Mouse (Mus musculus) liver, embryonic 12.5 days (tissue): ENCODE data around the gene Ryr2. TPM values are rescaled to one million over a fixed set of nuclear protein-coding genes. Genes with fewer than 3 reads are reported as not detected.
"Not testable (repeated sequence)": the region's sequence is repeated elsewhere in the genome, so short reads cannot be mapped to it uniquely, and the experiment has no call there.

ENCODE experiments used
- ATAC-seq: fragments of 200-750 bp; cut with Nextera tagmentation; 2 replicates; pipeline ENCODE4 v1.8.0; 2017; ENCODE audit warnings: moderate number of reproducible peaks, mild to moderate bottlenecking, moderate library complexity
- H3K27ac ChIP-seq: fragments of 300-500 bp; sonication (generic); 2 replicates; pipeline ENCODE4 v1.5.1; 2016; ENCODE audit warnings: mild to moderate bottlenecking
- H3K27me3 ChIP-seq: fragments of 300-500 bp; sonication (generic); replicated peaks from 2 replicates; pipeline ENCODE4 v1.6.1; 2016; ENCODE audit warnings: mild to moderate bottlenecking, moderate library complexity
- H3K36me3 ChIP-seq: fragments of 300-500 bp; sonication (generic); 2 replicates; pipeline ENCODE4 v1.6.1; 2016; ENCODE audit warnings: mild to moderate bottlenecking, moderate library complexity
- H3K4me1 ChIP-seq: fragments of 300-500 bp; sonication (generic); 2 replicates; pipeline ENCODE4 v1.6.1; 2016
- H3K4me2 ChIP-seq: fragments of 300-500 bp; sonication (generic); 2 replicates; pipeline ENCODE4 v1.6.1; 2016; ENCODE audit warnings: mild to moderate bottlenecking, moderate library complexity
- H3K4me3 ChIP-seq: fragments of 300-500 bp; sonication (generic); 2 replicates; pipeline ENCODE4 v1.5.1; 2016; ENCODE audit warnings: mild to moderate bottlenecking, moderate library complexity
- H3K9ac ChIP-seq: fragments of 300-500 bp; sonication (generic); 2 replicates; pipeline ENCODE4 v1.6.1; 2016; ENCODE audit warnings: mild to moderate bottlenecking, moderate library complexity
- H3K9me3 ChIP-seq: fragments of 300-500 bp; sonication (generic); replicated peaks from 2 replicates; pipeline ENCODE4 v1.6.1; 2016; ENCODE audit warnings: mild to moderate bottlenecking, moderate library complexity
- WGBS: fragments of 180-500 bp; shearing (Covaris S2); methylation state at CpG from one replicate; pipeline ENCODE4 v1.1.7; 2016; ENCODE audit not compliant: insufficient replicate concordance; 5-methylcytosine and 5-hydroxymethylcytosine counted together
- polyA plus RNA-seq: library from polyadenylated mRNA; unstranded; fragments of >200 nt; fragmentation: Nextera tagmentation; extraction: Ambion mirVana; gene quantifications from 2 replicates; pipeline ENCODE4 v1.2.1, GENCODE M21; 2016

Gene Ryr2
- polyA plus RNA-seq, 1 experiment from 2014 or later, result 0.62 TPM

DNA sequence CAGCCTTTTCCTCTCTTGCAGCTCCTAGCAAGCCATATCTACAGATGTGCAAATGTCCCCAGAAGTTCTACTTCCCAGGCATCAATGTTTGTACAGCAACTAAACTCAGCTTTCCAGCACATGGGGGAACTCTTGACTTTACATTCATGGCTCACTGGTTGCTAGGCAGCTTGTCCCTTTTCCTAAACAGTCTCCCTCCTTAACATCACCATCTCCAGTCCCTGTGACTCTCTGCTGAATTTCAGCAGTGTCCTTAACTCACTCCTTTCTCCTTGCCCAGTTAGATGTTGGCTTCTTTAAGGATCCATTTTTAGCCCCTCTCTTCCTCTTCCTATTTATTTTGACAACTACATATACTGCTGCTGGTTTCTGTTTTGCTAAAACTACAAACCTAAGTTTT, 443.9 kb downstream of the Ryr2 start:
- Histone ChIP-seq H3K4me3 (no peak overlapping the region), H3K27me3 (no peaks in the 10 kb centered on the region), H3K9ac (no peak overlapping the region), H3K36me3 (no peaks in the 10 kb centered on the region), H3K4me1 (no peaks in the 10 kb centered on the region), H3K27ac (no peak overlapping the region), H3K9me3 (no peaks in the 10 kb centered on the region), H3K4me2 (no peak overlapping the region)
- ATAC-seq, result no peak

DNA sequence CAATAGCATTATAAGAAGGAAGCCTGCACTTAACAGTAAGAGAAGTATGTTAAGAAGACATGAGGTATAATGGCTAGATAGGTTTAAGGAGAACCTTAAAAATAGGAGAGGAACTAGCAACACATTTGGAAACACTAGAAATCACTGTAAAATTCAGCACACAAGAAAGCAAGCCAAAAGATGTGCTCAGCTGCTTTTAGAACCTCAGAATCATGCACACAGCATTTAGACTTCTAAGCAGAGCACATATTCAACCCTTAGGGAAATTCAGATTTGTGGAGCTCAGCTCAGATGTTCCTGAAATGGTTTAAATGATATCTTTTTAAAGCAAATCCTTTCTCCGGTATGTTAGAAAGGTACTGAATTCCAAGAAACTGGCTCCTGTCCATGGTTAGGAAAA, 461.9 kb downstream of the Ryr2 start:
- Histone ChIP-seq H3K4me1 (no peaks in the 10 kb centered on the region), H3K36me3 (no peaks in the 10 kb centered on the region)

DNA sequence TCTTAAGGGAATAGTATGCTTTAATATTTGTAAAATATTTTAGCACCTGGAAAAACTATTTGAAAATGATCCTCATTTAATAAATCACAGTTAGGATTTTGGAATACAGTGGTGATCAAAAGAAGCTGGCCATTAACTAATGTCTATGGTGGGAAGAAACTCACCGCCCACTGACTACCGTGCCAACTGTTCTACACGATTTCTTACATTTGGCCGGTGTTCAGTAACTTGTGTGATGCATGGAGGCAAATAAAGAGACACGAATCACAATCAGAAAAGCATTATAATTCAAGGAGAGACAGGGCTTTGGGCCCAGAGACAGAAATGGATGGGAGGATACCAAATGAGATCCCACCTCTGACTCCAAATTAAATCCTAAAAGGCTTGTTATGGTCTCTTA, 470.4 kb downstream of the Ryr2 start:
- Histone ChIP-seq H3K4me3 (no peak overlapping the region), H3K9ac (no peak overlapping the region), H3K4me1 (no peaks in the 10 kb centered on the region), H3K9me3 (no peaks in the 10 kb centered on the region), H3K4me2 (no peak overlapping the region), H3K27ac (no peak overlapping the region), H3K27me3 (no peaks in the 10 kb centered on the region), H3K36me3 (no peaks in the 10 kb centered on the region)
- ATAC-seq, result no peak
- WGBS, result 78% methylated on average over 5 of the region's 5 CpGs

More for the DNA sequence above, 461.9 kb downstream of the Ryr2 start:
- Histone ChIP-seq H3K27ac (no peak overlapping the region), H3K27me3 (no peaks in the 10 kb centered on the region), H3K4me2 (no peak overlapping the region), H3K4me3 (no peak overlapping the region), H3K9me3 (no peaks in the 10 kb centered on the region), H3K9ac (no peak overlapping the region)
- no peak for ATAC-seq
- 86% methylated on average over 1 of the region's 1 CpGs for WGBS

DNA sequence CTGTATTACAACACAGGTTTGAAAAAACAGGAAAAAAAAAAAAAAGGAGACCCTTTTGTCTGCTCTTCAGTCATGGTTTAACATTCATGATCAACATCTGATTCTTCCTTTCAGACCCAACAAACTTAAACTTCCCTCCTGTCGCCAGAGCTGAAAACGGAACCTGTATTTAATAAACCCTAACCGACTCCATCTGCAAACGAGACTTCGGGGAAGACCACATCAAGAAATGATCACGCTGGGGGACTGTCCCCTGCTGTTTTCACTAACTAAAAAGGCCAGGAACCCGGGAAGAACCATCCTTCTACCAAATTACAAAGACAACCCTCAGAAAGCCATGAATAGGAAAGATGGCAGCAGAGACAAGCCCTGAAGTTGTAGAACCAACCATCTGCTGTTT, 482.2 kb downstream of the Ryr2 start:
- Histone ChIP-seq H3K4me1 (no peaks in the 10 kb centered on the region), H3K4me2 (no peak overlapping the region), H3K9me3 (no peaks in the 10 kb centered on the region), H3K36me3 (no peaks in the 10 kb centered on the region), H3K4me3 (no peak overlapping the region), H3K9ac (no peak overlapping the region), H3K27me3 (no peaks in the 10 kb centered on the region), H3K27ac (no peak overlapping the region)
- WGBS, result 67% methylated on average over 7 of the region's 7 CpGs
- no peak for ATAC-seq

DNA sequence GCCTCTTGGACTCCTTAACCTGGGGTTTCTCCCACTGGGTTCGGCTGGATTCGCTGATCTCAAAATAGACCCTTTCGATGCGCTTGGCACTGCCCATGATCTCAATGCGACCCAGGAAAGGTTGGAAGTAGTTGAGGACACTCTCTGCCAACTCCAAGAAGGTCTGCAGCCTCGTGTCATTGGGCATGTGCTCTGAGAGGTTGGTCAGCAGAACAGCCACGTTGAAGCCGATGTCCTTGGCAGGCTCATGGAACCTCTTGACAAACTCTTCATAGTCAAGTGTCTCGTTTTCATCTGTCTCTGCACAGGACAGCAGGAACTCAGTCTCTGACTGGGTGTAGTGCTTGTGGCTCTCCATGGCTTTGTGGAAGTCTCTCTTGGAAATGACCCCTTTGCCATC, 511.3 kb downstream of the Ryr2 start:
- Histone ChIP-seq H3K36me3 (no peaks in the 10 kb centered on the region), H3K27ac (no peak overlapping the region), H3K9ac (no peak overlapping the region), H3K4me3 (no peak overlapping the region), H3K9me3 (no peaks in the 10 kb centered on the region), H3K27me3 (no peaks in the 10 kb centered on the region), H3K4me1 (no peaks in the 10 kb centered on the region), H3K4me2 (no peak overlapping the region)
- WGBS, result 66% methylated on average over 9 of the region's 9 CpGs
- ATAC-seq, result no peak

DNA sequence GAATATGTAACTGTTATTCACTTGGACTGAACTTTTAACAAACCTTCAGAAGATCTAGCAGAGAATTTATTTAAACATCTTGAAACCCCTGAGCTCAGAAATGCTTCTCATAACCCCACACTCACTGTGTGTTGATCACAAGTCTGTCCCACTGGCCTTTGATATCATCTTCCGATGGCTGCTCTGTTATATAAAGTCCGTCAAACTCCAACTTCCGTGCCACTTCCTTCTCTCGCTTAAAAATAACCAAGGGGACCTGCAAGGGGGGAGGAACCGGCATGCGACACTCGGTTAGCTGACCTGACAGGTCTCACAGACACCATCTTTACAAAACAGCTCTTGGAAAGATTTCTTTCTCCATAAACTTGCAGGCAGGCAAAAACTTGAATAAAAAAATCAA, 521.5 kb downstream of the Ryr2 start:
- WGBS, result 31% methylated on average over 7 of the region's 7 CpGs
- no peak overlapping the region for H3K4me2 ChIP-seq

DNA sequence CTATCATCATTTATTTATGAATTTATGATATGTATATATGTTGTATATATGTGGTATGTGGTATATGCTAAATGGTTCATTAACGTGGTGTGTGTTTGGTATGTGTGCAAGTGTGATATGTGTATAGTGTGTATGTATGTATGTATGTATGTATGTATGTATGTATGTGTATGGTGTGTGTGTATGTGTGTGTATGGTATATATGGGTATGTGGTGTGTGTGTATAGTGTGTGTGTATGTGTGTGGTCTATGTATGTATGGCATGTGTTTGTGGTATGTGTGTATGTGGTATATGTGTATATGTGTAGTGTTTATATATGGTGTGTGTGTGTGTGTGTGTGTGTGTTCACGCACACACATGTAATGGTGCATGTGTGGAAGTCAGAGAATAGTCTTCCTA, 534.2 kb downstream of the Ryr2 start:
- ATAC-seq, result no peak; the same call in 1 of the 2 replicates
- H3K9me3 ChIP-seq, result no peaks in the 10 kb centered on the region

More for the DNA sequence above, 521.5 kb downstream of the Ryr2 start:
- Histone ChIP-seq H3K4me1 (no peaks in the 10 kb centered on the region), H3K4me3 (no peak overlapping the region), H3K9ac (no peak overlapping the region), H3K27ac (no peak overlapping the region), H3K9me3 (no peaks in the 10 kb centered on the region), H3K27me3 (no peaks in the 10 kb centered on the region), H3K36me3 (no peaks in the 10 kb centered on the region)
- ATAC-seq, result no peak

DNA sequence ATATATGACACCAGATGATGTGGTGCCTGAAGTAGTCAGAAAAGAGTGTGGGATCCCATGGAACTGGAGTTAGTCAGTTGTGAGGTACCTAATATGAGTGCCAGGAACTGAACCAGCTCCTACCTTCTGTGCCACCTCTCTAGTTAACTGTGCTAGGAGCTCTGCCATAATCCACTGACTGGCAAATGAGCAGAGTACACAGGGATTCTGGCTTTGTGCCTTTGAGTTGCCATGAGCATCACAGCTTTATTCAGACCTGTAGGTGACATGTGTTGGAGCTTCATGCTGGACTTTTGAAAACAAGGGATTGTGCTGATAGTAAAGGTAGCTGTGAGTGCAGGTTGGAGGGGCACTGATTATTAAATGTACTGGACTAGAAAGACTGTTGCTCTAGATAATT, 539.4 kb downstream of the Ryr2 start:
- Histone ChIP-seq H3K9ac (no peak overlapping the region), H3K4me3 (no peak overlapping the region), H3K9me3 (no peaks in the 10 kb centered on the region), H3K27me3 (no peaks in the 10 kb centered on the region), H3K4me1 (no peaks in the 10 kb centered on the region), H3K4me2 (no peak overlapping the region), H3K36me3 (no peaks in the 10 kb centered on the region), H3K27ac (no peak overlapping the region)
- ATAC-seq, result no peak

More for the DNA sequence above, 534.2 kb downstream of the Ryr2 start:
- Histone ChIP-seq H3K27ac (no peak overlapping the region), H3K36me3 (no peaks in the 10 kb centered on the region), H3K4me3 (no peak overlapping the region), H3K4me2 (no peak overlapping the region), H3K27me3 (no peaks in the 10 kb centered on the region), H3K4me1 (no peaks in the 10 kb centered on the region), H3K9ac (no peak overlapping the region)
- 73% methylated on average over 1 of the region's 2 CpGs for WGBS

DNA sequence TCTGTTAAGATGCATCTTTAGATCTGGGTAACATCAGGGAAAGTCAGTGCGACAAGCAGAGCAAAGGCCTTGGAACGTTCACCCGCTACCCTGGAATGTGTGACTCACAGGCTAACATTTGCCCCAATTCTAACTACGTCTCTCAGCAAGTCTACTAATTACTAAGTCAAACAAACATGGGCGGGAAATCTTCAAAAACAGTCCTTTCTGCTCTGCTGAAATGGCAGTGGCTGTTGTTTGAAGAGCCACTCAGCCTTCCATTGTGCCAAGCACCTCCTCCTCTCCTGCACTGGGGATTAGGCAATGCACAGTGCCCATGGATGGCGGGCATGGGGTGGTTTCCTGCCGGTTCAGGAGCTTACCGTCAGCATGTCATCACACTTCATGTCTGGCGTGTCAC, 540.3 kb downstream of the Ryr2 start:
- H3K9ac ChIP-seq, result no peak overlapping the region
- no peak overlapping the region for H3K4me2 ChIP-seq
- H3K9me3 ChIP-seq, result no peaks in the 10 kb centered on the region
- H3K4me3 ChIP-seq, result no peak overlapping the region
- no peaks in the 10 kb centered on the region for H3K36me3 ChIP-seq
- WGBS, result 68% methylated on average over 9 of the region's 9 CpGs
- no peaks in the 10 kb centered on the region for H3K27me3 ChIP-seq
- H3K27ac ChIP-seq, result no peak overlapping the region
- H3K4me1 ChIP-seq, result no peaks in the 10 kb centered on the region
- no peak for ATAC-seq

DNA sequence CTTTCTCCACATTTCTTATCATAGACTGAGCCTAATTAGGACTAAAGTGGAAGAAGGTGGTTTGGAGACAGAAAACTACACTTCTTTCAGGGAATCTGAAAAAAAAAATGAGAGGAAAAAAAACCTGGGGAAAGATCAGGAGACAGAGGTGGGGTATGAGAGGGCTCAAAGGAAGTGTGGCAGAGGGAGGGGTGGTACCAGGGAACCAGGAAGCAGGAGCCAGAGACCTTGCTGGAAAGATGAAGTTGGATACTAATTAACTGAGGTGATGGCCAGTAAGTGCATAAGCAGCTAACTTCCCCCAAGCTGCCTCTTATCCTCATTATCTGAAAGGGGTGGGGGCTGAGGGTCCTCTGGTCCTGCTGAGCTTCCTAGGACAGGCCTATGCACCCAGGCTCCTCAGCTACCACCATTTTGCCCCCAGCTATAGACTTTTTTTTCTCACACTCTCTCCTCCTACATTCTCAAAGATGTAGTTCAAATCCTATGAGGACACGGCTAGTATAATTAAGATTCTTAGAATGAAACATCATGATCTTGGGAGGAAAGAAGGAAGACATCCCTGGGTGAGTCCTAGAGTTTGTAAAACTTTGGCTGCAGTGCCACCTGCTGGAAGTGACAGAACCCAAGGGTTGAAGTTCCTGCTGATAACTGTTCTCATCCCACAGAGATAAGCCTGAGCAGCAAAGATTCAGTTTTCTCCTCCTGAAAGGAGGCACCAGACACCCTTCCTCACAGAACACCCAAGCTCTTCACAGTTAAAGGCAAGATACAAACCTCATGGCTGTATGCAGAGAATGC, 543.3 kb downstream of the Ryr2 start:
- 0 out of 2 replicates have a peak, but pooled peaks have one; percentile 37 for ATAC-seq
- no peak overlapping the region for H3K27ac ChIP-seq
- no peaks in the 10 kb centered on the region for H3K9me3 ChIP-seq
- H3K36me3 ChIP-seq, result no peaks in the 10 kb centered on the region
- no peaks in the 10 kb centered on the region for H3K27me3 ChIP-seq
- no peak overlapping the region for H3K4me2 ChIP-seq
- H3K9ac ChIP-seq, result no peak overlapping the region
- H3K4me1 ChIP-seq, result no peaks in the 10 kb centered on the region
- WGBS, result 30% methylated on average over 1 of the region's 1 CpGs
- H3K4me3 ChIP-seq, result no peak overlapping the region

DNA sequence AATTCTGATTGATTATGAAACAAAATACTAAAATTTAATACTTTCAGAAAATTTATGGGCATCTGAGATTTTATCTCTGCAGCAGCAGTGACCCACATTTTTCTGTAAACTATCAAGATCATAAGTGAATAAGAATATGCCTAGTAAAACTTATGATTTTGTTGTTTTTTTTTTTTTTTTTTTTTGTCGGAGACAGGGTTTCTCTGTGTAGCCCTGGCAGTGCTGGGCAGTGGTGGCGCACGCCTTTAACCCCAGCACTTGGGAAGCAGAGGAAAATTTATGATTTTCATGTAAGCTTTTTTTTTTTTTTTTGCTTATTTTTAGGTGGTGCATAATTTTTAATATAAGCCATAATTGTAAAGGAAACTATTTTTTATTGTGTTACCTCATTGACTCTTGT, 557.1 kb downstream of the Ryr2 start:
- Histone ChIP-seq H3K9ac (no peak overlapping the region), H3K27ac (no peak overlapping the region), H3K4me2 (no peak overlapping the region), H3K4me1 (no peaks in the 10 kb centered on the region), H3K36me3 (no peaks in the 10 kb centered on the region), H3K4me3 (no peak overlapping the region), H3K27me3 (no peaks in the 10 kb centered on the region), H3K9me3 (no peaks in the 10 kb centered on the region)
- no peak for ATAC-seq
- WGBS, result 55% methylated on average over 3 of the region's 3 CpGs

DNA sequence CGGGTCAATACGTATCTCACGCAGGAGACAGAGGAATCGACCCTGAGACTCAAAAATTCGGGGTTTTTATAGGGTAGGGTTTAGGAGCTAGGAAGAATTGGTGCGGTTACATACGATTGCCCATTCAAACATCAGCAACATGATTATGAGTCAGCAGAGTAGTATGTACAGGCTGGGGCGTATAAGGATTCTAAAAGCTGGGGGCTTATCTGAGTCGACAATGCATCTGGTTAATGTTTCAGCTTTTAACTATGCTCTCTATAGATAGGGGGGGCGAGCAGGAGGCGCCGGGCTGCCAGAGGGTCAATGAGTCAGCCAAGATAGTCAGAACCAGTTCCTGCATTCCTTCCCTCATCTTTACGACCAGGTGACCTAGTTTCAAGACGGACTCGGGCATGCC, 557.6 kb downstream of the Ryr2 start:
- H3K36me3 ChIP-seq, H3K27me3 ChIP-seq, H3K27ac ChIP-seq, H3K9ac ChIP-seq, ATAC-seq, H3K4me2 ChIP-seq, H3K4me1 ChIP-seq, H3K4me3 ChIP-seq, H3K9me3 ChIP-seq: not testable (repeated sequence)
- 51% methylated on average over 15 of the region's 15 CpGs for WGBS

DNA sequence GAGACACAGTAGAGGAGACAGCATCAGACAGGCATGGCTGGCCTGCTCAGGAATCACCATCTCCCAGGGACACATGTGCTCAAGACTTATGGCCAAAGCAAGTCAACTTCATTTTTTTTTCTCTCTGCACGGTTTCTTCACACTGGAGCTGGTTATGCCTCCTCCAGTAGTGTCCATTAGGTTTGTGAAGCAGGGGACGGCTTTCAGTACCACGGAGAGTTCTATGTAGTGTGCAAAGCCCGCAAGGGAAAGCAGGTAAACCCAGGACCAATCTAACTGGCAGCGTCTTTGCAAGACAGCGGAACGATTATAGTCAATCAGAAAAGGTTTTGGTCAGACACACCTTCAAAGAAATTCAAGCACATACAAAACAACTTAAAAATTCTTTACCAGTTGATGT, 560.9 kb downstream of the Ryr2 start:
- Histone ChIP-seq H3K36me3 (no peaks in the 10 kb centered on the region), H3K4me2 (no peak overlapping the region), H3K27me3 (no peaks in the 10 kb centered on the region), H3K4me1 (no peaks in the 10 kb centered on the region), H3K9me3 (no peaks in the 10 kb centered on the region), H3K27ac (no peak overlapping the region), H3K9ac (no peak overlapping the region), H3K4me3 (no peak overlapping the region)
- WGBS, result 39% methylated on average over 7 of the region's 7 CpGs
- ATAC-seq, result no peak
